Mouse (Mus musculus) embryo, embryonic 10.5 days (tissue): ENCODE measurements around the gene Tsen2.

Source experiments
- DNase-seq: peaks from one replicate; pipeline ENCODE4 v3.0.0-alpha.2; 2015; ENCODE audit warnings: low spot score

Tsen2 gene

DNA sequence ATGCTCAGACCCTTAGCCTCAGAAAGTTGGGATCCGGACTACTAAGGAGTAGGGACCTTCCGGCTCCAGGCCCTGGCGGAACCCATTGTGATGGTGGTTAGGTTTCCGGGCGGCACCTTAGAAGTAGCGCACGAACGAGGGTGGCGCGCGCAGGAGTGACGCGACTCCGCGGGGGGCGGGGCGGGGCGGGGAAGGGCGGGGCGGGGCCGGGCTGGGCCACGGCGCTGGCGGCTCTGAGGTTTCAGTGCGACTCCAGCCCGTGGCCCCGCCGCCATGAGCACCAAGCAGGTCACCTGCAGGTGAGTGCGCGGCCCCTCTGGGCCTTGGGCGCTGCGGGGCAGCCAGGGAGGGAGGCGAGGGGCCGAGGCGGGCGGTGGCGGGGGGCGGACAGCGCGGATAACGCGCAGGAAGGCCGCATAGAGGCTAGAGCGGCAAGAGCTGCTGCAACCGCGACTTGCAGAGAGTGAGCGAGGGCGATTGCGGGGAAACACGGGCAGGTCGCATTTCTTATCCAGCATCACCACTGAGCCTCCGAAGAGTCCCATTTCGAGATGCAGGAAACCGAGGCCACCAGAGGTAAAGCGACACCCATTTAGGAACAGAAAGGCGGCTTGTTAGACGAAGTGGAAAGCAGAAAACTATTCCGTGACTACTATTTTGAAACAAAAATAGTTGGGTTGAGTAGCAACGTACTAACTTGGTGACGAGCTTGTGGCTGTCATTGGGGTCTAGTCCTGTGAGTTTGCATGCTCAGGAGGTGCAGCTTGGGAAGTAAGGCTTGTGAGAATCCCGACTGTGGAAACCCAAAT lies 57.5 kb downstream of the Tsen2 start, which contains the start of gene Mkrn2:
Mkrn2 (plus strand) TSS at position 188 of the 809 bp plus-strand sequence.
- DNase-seq: peak; percentile 88

DNA sequence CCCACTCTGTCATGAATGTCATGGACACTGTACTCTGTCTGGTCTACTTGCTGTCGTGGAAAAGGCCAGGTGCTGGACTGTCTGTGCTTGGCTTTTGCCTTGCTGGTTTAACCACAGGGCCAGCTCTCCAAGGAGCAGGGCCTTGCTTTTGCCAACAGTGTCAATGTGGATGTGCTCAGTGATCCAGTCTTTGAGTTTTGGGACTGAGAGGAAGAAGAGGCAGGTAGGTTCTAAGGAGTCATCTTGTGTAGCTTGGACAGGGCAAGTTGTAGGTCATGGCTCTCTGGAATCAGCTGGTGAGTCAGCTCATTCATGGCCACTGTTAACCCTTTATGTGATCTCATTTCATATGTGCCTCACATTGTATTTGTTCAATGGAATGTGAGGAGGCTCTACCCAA lies 62.0 kb downstream of the Tsen2 start:
- DNase-seq: no peak

DNA sequence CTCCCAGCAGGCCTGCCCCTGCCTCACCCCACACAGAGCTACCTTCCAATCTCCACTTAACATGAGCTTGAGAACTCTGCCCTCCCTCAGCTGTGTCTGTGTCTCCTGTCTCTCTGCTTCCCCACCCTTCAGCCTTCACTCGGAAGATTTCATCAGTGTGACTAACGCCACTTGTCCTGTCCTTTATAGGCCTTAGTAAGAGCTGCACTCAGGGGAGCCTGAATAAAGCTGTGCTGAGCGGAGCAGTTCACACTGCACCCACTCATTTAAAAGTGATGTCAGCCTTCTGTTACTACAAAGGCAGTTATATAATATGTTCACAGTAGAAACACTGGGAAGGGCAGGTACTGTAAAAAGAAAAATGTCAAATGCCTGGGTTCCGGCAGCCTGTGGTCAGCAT lies 63.0 kb downstream of the Tsen2 start:
- no peak for DNase-seq

DNA sequence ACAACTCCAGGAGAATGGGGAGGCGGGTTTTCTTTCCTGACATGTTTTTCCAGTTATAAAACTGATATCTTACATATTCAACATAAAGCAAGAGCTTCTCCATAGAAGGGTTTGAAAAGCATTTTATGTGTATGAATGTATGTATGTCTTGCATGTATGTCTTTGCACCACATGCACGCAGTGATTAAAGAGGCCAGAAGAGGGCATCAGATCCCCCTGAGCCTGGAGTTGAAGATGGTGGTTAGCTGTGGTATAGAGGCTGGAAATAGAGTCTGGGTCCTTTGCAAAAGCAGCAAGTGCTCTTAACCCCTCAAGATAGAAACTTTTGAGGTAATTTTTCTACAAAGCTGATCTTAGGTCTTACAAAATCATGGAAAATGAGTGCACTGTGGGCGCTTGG lies 64.7 kb downstream of the Tsen2 start:
- DNase-seq: peak; percentile 66

DNA sequence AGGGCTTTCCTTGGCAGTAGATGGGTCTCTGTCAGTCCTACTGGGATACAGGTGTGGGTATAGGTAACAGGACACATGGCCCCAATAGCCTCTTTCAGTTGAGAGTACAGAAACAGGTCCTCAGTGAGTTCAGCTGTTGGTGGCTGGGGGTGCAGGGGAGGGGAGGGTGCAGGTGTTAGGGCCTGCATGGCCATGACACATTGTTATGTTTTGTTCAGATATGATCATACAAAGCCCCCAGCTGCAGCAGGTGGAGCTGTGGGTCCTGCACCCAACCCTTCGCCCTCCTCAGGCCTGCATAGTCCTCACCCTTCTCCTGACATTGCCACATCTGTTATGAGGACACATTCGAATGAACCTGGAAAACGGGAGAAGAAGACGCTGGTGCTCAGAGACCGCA lies 65.8 kb downstream of the Tsen2 start:
- DNase-seq: no peak

DNA sequence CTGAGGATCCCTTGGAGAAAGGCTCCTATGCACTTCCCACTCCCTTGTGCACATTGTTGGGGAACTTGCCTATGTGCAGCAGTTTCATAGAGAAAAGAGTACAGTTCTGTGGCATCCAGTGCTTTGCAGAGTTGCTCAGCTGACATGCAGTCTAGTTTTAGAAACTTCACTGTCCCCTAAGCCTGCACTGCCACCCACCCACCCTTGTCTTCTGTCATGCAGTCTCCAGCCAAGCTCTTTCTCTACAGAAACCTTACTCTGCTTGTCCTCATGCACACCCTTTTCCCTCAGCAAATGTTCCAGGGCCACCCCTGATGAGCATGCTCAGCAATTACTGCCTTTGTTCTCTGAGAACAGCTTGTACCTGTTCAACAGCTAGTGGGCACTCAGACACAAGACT lies 69.3 kb downstream of the Tsen2 start:
- DNase-seq: no peak

DNA sequence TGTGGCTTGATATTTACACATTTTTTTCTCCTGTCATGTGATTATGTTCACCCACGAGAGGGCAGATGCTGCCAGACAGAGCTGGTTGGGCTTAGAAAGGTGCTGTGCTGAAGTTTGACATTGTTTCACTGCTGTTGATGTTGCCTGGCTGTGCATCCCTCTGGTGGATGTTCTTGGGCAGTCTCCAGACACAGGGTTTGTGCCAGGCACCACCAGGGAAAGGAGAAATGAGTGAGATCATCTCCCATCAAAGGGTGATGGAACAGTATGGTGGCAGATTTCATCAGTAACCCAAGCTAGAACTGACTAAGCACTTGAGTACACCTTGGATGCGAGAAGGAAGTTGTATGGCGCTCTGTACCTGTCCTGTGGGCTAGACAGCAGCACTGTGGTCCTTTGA lies 71.5 kb downstream of the Tsen2 start:
- DNase-seq: no peak

DNA sequence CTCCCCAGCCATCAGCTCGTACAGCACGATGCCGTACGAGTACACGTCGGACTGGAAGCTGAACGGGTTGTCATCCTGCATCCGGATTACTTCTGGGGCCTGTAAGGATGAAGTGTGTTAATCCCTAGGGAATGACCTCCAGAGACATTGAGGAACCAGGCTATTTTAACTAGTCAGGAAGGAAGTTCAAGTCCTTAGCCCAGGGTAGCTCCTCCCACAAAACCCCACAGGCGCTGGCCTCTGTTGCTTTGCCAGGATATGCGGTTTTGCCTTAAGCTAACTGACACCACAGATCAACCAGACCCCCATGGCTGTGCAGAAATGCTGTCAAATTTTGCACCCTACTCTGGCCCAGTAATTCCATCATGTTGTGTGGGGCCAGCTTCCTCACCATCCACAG lies 75.4 kb downstream of the Tsen2 start:
- no peak for DNase-seq

DNA sequence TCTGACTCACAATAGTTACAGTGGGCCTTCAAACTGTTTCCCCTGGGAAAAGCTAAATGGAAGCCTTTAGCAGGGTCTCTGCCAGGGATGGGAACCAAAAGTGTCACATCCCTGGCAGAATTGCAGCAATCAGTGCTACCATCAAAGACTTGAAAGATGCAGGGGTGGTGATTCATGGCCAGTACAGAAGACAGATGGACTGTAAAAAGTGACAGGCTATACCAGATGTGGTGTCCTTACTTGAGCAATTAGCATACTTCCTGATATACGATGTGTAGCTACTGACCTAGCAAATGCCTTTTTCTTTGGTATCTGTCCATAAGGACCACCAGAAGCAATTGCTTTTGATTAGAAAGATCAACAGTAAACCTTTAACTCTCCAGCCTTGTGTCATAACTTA lies 76.5 kb downstream of the Tsen2 start:
- no peak for DNase-seq

DNA sequence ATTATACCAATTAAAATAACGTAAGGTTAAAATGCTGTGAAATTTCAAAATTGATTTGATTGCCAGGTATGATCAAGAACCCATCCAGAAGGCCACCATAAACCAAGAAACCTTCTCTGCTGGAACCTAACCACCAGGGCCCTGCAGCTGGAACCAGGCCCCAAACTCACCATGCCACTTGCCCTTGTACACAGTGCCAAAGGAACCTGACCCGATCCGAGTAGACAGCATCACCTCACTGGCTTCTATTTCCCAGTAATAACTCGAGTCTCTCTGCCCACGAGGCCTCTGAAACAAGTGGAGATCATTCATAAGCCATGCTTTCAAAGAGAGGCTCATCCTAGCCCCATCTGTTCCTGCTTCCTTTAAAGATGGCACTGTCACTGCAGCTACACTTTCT lies 81.7 kb downstream of the Tsen2 start:
- DNase-seq: no peak
